ENCODE assay signal across 7 mouse cellular contexts in genomic region chr14:118854371-118855114, GRCm38 (mm10).
DNase-seq lines count a peak whose midpoint lies in the region; ATAC-seq lines count a peak whose summit lies in the region.

No protein-coding gene starts in this region.

- WGBS in intestine, embryonic 15.5 days = 4% methylated on average over 40 of the region's 48 CpGs
- WGBS in liver, embryonic 13.5 days (ENCODE audit: insufficient replicate concordance) = 3% methylated on average over 48 of the region's 48 CpGs

- peak; percentile 24 to 50 for DNase-seq in cerebellum, postnatal 4 days (ENCODE audit: low spot score in 2 of 2)
- DNase-seq in liver, embryonic 13.5 days = peak; percentile 4
- peak; percentile 87 for DNase-seq in splenic B cell, adult 2 months (ENCODE audit: low read depth, low spot score)

- peak; percentile 21 for ATAC-seq in activated CD4-positive, CD25-positive, alpha-beta regulatory T cell, adult 4 months
- peak; percentile 85 for ATAC-seq in granulocyte monocyte progenitor cell, adult 5-6 weeks (replicated peaks; ENCODE audit: poor library complexity, severe bottlenecking)
- ATAC-seq in intestine, embryonic 15.5 days = peak; percentile 87
- ATAC-seq in liver, embryonic 13.5 days (ENCODE audit: low read depth) = peak; percentile 61; the same call in 1 of the 2 replicates
- peak; percentile 51 for ATAC-seq in monocyte, adult 5-6 weeks (replicated peaks; ENCODE audit: insufficient number of reproducible peaks, low FRiP score, low TSS enrichment, poor library complexity, severe bottlenecking)

- peak overlapping the region; percentile 38 for H3K9ac ChIP-seq in intestine, embryonic 15.5 days
- H3K9ac ChIP-seq in liver, embryonic 13.5 days = peak overlapping the region; percentile 50

- H3K36me3 ChIP-seq in intestine, embryonic 15.5 days = no peaks in the 10 kb centered on the region
- H3K36me3 ChIP-seq in liver, embryonic 13.5 days = no peaks in the 10 kb centered on the region
- no peaks in the 10 kb centered on the region for H3K36me3 ChIP-seq in splenic B cell, adult 2 months (ENCODE audit: control insufficient read depth, insufficient read depth, low read length, poor library complexity, severe bottlenecking)

- peaks cover 6% of the 10 kb centered on the region; the same call in 1 of the 2 replicates for H3K4me1 ChIP-seq in intestine, embryonic 15.5 days (replicated peaks)
- H3K4me1 ChIP-seq in liver, embryonic 13.5 days (replicated peaks) = peaks cover 21% of the 10 kb centered on the region

- H3K27ac ChIP-seq in intestine, embryonic 15.5 days = no peak overlapping the region
- H3K27ac ChIP-seq in liver, embryonic 13.5 days = no peak overlapping the region

- peak overlapping the region; percentile 53 for H3K4me3 ChIP-seq in intestine, embryonic 15.5 days (replicated peaks)
- H3K4me3 ChIP-seq in liver, embryonic 13.5 days (replicated peaks) = peak overlapping the region; percentile 60

- H3K9me3 ChIP-seq in intestine, embryonic 15.5 days = no peaks in the 10 kb centered on the region
- no peaks in the 10 kb centered on the region for H3K9me3 ChIP-seq in liver, embryonic 13.5 days (replicated peaks)

- peaks cover 11% of the 10 kb centered on the region for H3K27me3 ChIP-seq in intestine, embryonic 15.5 days (replicated peaks)
- peaks cover 47% of the 10 kb centered on the region for H3K27me3 ChIP-seq in liver, embryonic 13.5 days
- no peaks in the 10 kb centered on the region for H3K27me3 ChIP-seq in splenic B cell, adult 2 months (ENCODE audit: control insufficient read depth, insufficient read depth, low read length, poor library complexity, severe bottlenecking)

- peak overlapping the region; percentile 98 for H3K4me2 ChIP-seq in intestine, embryonic 15.5 days (replicated peaks)
- H3K4me2 ChIP-seq in liver, embryonic 13.5 days = peak overlapping the region; percentile 88

Comparison
In these comparisons a context has a peak if more than half of its experiments do, and no peak if none do; other contexts are left out.
1. ATAC-seq: peak in every context shown above with its lines; median percentile 87 in intestine, embryonic 15.5 days; 85 in granulocyte monocyte progenitor cell, adult 5-6 weeks; 61 in liver, embryonic 13.5 days; 51 in monocyte, adult 5-6 weeks; 21 in activated CD4-positive, CD25-positive, alpha-beta regulatory T cell, adult 4 months.
2. DNase-seq: peak in every context shown above with its lines; median percentile 87 in splenic B cell, adult 2 months; 37 in cerebellum, postnatal 4 days; 4 in liver, embryonic 13.5 days.